Mouse (Mus musculus) lung, embryonic 16.5 days (tissue): ENCODE results near the gene Zfp618. TPM values are rescaled to one million over a fixed set of nuclear protein-coding genes. Genes with fewer than 3 reads are reported as not detected.
A peak's percentile ranks its signal among the peaks of the same experiment; 100 is the strongest.

Source experiments
- ATAC-seq: fragments of 200-750 bp; cut with Nextera tagmentation; 2 replicates; pipeline ENCODE4 v1.8.0; 2017; ENCODE audit warnings: low read depth, mild to moderate bottlenecking, moderate library complexity
- H3K27ac ChIP-seq: fragments of 300-500 bp; sonication (generic); 2 replicates; pipeline ENCODE4 v1.5.1; 2014; ENCODE audit warnings: mild to moderate bottlenecking, control low read depth, low read length
- H3K27me3 ChIP-seq: fragments of 300-500 bp; sonication (generic); 2 replicates; pipeline ENCODE4 v1.6.1; 2014; ENCODE audit warnings: low read depth, low read length, mixed read lengths; ENCODE audit not compliant: control insufficient read depth, insufficient read depth
- H3K36me3 ChIP-seq: fragments of 300-500 bp; sonication (generic); 2 replicates; pipeline ENCODE4 v1.6.1; 2014; ENCODE audit warnings: low read length; ENCODE audit not compliant: control insufficient read depth, insufficient read depth
- H3K4me1 ChIP-seq: fragments of 300-500 bp; sonication (generic); replicated peaks from 2 replicates; pipeline ENCODE4 v1.6.1; 2014; ENCODE audit warnings: low read length, mixed read lengths; ENCODE audit not compliant: control insufficient read depth, insufficient read depth
- H3K4me2 ChIP-seq: fragments of 300-500 bp; sonication (generic); 2 replicates; pipeline ENCODE4 v1.6.1; 2014; ENCODE audit warnings: low read depth, low read length, control low read depth
- H3K4me3 ChIP-seq: fragments of 300-500 bp; sonication (generic); 2 replicates; pipeline ENCODE4 v1.5.1; 2014; ENCODE audit warnings: mild to moderate bottlenecking, low read length, control low read depth
- H3K9ac ChIP-seq: fragments of 300-500 bp; sonication (generic); 2 replicates; pipeline ENCODE4 v1.6.1; 2014; ENCODE audit warnings: low read length, control low read depth
- H3K9me3 ChIP-seq: fragments of 300-500 bp; sonication (generic); 2 replicates; pipeline ENCODE4 v1.6.1; 2016; ENCODE audit warnings: low read length; ENCODE audit not compliant: control insufficient read depth
- WGBS: fragments of 180-500 bp; shearing (Covaris S2); extraction: QIAGEN DNeasy Blood & Tissue Kit; methylation state at CpG from one replicate; pipeline ENCODE4 v1.1.7; 2014; 5-methylcytosine and 5-hydroxymethylcytosine counted together
- polyA plus RNA-seq: library from polyadenylated mRNA; unstranded; fragments of >200 nt; fragmentation: Nextera tagmentation; extraction: Ambion mirVana; gene quantifications from 2 replicates; pipeline ENCODE4 v1.2.1, GENCODE M21; 2015

Gene Zfp618
- polyA plus RNA-seq, 1 experiment from 2014 or later, result 26.7 TPM

DNA sequence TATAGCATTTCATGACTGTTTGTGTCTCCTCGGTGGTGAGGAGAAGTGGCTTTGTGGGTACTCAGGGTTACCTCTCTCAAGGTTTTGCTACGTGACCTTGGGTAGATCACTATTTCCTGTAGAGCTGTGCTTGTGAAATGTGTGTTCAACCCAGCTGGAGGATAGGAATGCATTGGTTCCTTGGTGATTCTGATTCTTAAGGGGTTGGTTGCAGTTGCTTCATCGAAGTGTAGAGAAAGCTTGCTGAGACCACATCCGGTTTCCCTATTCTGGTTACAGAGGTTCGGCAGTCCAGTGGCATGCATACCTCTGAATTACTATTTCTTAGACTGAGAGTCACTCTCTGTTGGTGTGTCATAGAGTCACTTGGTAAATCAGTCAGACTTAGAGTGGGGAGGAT lies 4.2 kb downstream of the Zfp618 start:
- no peak overlapping the region for H3K4me2 ChIP-seq
- 61% methylated on average over 5 of the region's 5 CpGs for WGBS
- no peaks in the 10 kb centered on the region for H3K9me3 ChIP-seq
- no peak overlapping the region for H3K9ac ChIP-seq
- H3K4me3 ChIP-seq, result no peak overlapping the region
- peaks cover 38% of the 10 kb centered on the region for H3K4me1 ChIP-seq
- H3K27me3 ChIP-seq, result no peaks in the 10 kb centered on the region
- ATAC-seq, result no peak
- no peak overlapping the region for H3K27ac ChIP-seq
- no peaks in the 10 kb centered on the region for H3K36me3 ChIP-seq

DNA sequence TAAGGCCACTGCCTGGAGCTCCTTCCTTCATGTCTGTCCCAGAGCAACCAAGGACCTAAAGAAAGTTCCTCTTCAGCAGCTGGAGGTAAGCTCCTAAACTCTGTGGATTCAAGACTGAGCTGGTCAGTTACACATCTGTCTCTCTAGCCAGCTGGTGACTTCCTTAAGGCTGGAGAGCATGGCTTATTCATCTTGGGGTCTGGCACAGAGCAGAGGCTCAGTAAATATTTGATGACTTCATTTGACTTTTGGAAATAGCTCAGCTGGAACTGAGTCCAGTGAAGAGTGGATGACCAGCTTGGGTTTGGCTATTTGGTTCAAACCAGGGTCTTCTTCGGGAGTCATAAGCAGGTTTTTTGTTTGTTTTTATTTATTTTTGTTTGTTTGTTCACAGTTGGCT lies 6.6 kb downstream of the Zfp618 start:
- peak; percentile 23; the same call in 1 of the 2 replicates for ATAC-seq
- H3K27ac ChIP-seq, result no peak overlapping the region
- no peak overlapping the region for H3K4me3 ChIP-seq
- no peaks in the 10 kb centered on the region for H3K27me3 ChIP-seq
- WGBS, result 51% methylated on average over 1 of the region's 1 CpGs
- no peak overlapping the region for H3K9ac ChIP-seq
- H3K4me2 ChIP-seq, result no peak overlapping the region
- peaks cover 38% of the 10 kb centered on the region for H3K4me1 ChIP-seq
- H3K36me3 ChIP-seq, result no peaks in the 10 kb centered on the region
- no peaks in the 10 kb centered on the region for H3K9me3 ChIP-seq

DNA sequence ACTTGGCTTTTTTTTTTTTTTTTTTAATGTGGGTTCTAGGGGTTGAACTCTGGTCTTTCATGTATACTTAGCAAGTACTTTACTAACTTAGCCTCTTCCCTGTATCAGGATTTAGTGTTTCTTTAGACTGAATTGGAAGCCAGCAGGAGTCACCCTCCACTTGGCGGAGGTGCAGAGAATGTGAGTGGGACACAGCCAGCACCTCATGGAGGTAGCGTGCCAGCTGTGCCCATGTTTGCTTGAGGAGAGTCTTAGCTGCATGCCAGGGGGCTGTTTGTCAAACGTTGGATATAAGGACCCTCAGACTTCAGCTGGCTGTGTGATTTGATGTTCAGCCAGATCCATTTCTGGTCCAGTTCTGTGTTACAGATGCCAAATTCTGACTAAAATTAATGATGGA lies 7.7 kb downstream of the Zfp618 start:
- 37% methylated on average over 3 of the region's 3 CpGs for WGBS
- Histone ChIP-seq H3K9ac (no peak overlapping the region), H3K9me3 (no peaks in the 10 kb centered on the region), H3K36me3 (no peaks in the 10 kb centered on the region), H3K4me1 (peaks cover 38% of the 10 kb centered on the region), H3K4me2 (no peak overlapping the region), H3K27me3 (no peaks in the 10 kb centered on the region), H3K27ac (no peak overlapping the region), H3K4me3 (no peak overlapping the region)
- no peak for ATAC-seq

DNA sequence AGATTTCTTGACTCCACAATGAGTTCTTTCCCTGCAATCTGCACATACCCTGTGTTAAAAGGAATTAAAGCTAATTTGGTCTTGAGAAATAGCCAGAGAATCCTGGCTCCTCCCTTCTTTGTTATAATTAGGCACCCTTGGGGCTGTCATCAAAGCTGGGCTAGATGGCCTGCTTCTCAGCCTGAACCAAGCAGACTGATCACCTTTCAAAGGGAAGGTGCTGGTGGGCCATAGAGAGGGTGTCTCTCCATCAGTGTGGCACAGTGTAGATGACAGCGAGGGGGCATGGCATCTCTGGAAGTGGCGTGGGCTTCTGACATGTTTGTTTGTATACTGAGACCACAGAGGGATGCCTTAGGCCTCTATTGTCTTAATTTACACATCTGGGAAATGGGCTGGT lies 9.5 kb downstream of the Zfp618 start:
- no peak overlapping the region for H3K4me2 ChIP-seq
- no peak for ATAC-seq
- H3K4me1 ChIP-seq, result peaks cover 32% of the 10 kb centered on the region
- H3K36me3 ChIP-seq, result no peaks in the 10 kb centered on the region
- WGBS, result 76% methylated on average over 2 of the region's 2 CpGs
- H3K27ac ChIP-seq, result no peak overlapping the region
- H3K9me3 ChIP-seq, result no peaks in the 10 kb centered on the region
- H3K4me3 ChIP-seq, result no peak overlapping the region
- no peaks in the 10 kb centered on the region for H3K27me3 ChIP-seq
- H3K9ac ChIP-seq, result no peak overlapping the region

DNA sequence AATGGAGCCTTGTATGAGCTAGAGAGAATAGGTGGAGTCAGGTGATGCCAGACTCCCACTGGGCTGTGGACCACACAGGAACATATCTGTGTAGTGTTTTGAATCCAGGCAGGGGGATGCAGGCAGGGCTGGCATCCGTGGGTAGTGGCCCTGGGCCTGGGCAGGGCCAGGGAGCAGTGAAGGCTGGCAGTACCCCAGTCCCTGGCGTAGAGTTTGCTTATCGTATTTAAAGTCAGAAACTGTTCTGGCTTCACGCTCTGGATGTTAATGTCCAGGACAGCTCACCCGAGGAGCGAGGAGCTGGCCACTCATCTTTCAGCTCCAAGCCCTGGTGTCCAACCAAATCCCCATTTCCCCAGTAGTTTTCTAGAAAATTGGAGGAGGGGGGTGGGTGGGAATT lies 10.2 kb downstream of the Zfp618 start:
- H3K27ac ChIP-seq, result no peak overlapping the region
- 70% methylated on average over 6 of the region's 6 CpGs for WGBS
- H3K9ac ChIP-seq, result no peak overlapping the region
- peaks cover 27% of the 10 kb centered on the region for H3K4me1 ChIP-seq
- no peaks in the 10 kb centered on the region for H3K36me3 ChIP-seq
- H3K4me3 ChIP-seq, result no peak overlapping the region
- H3K27me3 ChIP-seq, result no peaks in the 10 kb centered on the region
- no peaks in the 10 kb centered on the region for H3K9me3 ChIP-seq
- ATAC-seq, result no peak
- no peak overlapping the region for H3K4me2 ChIP-seq

DNA sequence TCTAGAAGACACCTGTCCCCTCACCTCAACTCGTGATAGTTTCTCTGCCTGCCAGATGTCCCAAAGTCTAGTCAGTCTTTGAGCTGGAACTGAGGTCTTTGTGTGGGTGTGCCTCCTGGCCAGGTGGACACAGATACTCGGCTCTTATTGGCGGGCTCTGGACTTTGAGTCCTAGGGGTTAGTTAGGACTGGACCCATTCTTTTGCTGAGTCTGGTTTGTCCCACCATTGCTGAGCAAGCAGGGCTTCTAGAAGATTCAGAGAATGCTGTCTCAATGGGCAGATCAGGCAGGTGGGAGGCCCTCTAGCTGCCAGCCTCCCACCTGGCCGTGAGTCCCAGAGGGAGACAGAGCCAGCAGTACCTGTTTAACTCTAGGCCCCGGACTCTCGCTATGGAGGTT lies 12.1 kb downstream of the Zfp618 start:
- H3K4me3 ChIP-seq, result no peak overlapping the region
- H3K9me3 ChIP-seq, result no peaks in the 10 kb centered on the region
- H3K4me2 ChIP-seq, result no peak overlapping the region
- no peak overlapping the region for H3K9ac ChIP-seq
- H3K27ac ChIP-seq, result no peak overlapping the region
- WGBS, result 78% methylated on average over 6 of the region's 6 CpGs
- ATAC-seq, result no peak
- no peaks in the 10 kb centered on the region for H3K36me3 ChIP-seq
- peaks cover 13% of the 10 kb centered on the region for H3K4me1 ChIP-seq
- H3K27me3 ChIP-seq, result no peaks in the 10 kb centered on the region

DNA sequence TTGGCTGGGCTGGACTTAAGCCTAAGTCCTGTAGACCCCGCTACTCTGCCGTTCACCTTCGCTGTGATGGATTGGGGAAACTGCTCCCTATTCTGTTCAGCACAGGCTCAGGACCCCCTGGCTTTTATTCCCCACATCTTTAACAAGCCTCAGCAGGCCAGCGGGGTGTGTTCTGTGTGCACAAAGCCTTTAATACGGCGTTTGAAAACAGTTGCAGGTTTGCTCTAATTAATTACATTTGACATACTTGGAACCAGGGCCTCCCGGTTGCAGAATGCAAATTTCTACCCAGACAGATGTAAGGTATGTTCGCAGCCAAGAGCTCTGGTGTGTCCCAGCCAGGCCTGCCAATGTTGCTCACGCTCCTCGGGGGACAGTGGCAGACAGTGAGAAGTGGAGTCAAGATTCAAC lies 13.1 kb downstream of the Zfp618 start:
- Histone ChIP-seq H3K4me2 (no peak overlapping the region), H3K27me3 (no peaks in the 10 kb centered on the region), H3K9ac (no peak overlapping the region), H3K9me3 (no peaks in the 10 kb centered on the region), H3K27ac (no peak overlapping the region), H3K4me3 (no peak overlapping the region), H3K36me3 (no peaks in the 10 kb centered on the region), H3K4me1 (peaks cover 4% of the 10 kb centered on the region; the same call in 1 of the 2 replicates)
- ATAC-seq, result no peak
- WGBS, result 66% methylated on average over 10 of the region's 10 CpGs

DNA sequence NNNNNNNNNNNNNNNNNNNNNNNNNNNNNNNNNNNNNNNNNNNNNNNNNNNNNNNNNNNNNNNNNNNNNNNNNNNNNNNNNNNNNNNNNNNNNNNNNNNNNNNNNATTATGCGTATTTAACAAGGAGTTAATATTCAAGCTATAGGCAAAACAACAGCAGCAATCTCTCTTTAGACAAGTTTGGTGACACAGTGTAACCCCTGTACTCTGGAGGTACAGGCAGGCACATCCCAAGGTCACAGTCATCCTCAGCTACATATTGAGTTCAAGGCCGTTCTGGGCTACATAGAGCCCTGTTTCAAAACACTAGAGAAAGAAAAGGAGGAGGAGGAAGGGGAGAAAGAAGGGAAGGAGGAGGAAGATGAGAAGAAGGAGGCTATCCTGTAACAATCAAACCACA lies 16.2 kb downstream of the Zfp618 start:
- no peaks in the 10 kb centered on the region for H3K9me3 ChIP-seq
- 80% methylated on average over 2 of the region's 2 CpGs for WGBS
- H3K27ac ChIP-seq, result no peak overlapping the region
- no peak overlapping the region for H3K9ac ChIP-seq
- ATAC-seq, result no peak
- H3K36me3 ChIP-seq, result no peaks in the 10 kb centered on the region
- H3K27me3 ChIP-seq, result no peaks in the 10 kb centered on the region
- H3K4me2 ChIP-seq, result no peak overlapping the region
- H3K4me1 ChIP-seq, result no peaks in the 10 kb centered on the region
- no peak overlapping the region for H3K4me3 ChIP-seq

DNA sequence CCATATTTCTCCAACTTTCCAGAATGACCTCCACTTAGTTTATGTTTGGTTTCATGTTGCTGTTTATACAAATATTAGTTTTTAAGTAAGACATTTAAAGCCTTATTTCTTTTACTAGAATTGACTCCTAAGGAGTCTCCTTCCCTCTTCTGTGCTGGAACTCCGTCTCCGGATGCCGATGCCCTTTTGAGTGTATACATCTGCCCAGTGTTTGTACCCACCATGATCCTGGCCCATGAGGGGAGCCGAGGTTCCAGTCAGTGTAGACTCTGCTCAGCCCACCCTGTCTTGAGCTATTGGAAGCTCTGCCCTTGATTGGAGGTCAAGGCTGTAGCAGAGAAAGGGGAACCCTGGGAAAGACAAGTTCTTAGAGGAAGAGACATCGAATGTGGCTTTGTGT lies 18.2 kb downstream of the Zfp618 start:
- WGBS, result 89% methylated on average over 5 of the region's 5 CpGs
- Histone ChIP-seq H3K4me2 (no peak overlapping the region), H3K36me3 (no peaks in the 10 kb centered on the region), H3K27me3 (no peaks in the 10 kb centered on the region), H3K9me3 (no peaks in the 10 kb centered on the region), H3K9ac (no peak overlapping the region), H3K4me3 (no peak overlapping the region), H3K27ac (no peak overlapping the region), H3K4me1 (no peaks in the 10 kb centered on the region)
- ATAC-seq, result no peak

DNA sequence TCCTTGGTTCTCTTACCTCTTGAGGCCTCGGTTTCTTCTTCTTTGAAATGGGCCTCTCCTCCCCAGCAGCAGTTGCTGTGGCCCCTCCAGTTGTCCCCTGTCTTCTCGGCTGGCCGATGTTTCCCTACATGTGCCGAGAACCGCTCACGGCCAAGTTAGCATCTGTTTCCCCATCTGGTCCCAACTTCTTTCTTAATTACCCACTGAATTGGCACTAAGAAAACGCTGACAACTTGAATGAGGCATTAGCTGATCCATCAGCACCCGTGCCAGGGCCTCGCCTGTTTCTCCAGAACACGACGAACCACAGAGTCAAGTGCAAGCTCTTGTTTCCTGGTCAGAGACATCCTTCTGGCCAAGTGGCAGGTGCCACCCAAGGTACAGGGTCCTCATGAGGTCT lies 26.0 kb downstream of the Zfp618 start:
- no peak overlapping the region for H3K4me3 ChIP-seq
- no peak overlapping the region for H3K4me2 ChIP-seq
- no peaks in the 10 kb centered on the region for H3K27me3 ChIP-seq
- no peaks in the 10 kb centered on the region for H3K36me3 ChIP-seq
- H3K4me1 ChIP-seq, result peaks cover 12% of the 10 kb centered on the region
- H3K27ac ChIP-seq, result no peak overlapping the region
- WGBS, result 78% methylated on average over 11 of the region's 11 CpGs
- H3K9me3 ChIP-seq, result no peaks in the 10 kb centered on the region
- no peak overlapping the region for H3K9ac ChIP-seq
- ATAC-seq, result no peak
